In the genomic region with DNA sequence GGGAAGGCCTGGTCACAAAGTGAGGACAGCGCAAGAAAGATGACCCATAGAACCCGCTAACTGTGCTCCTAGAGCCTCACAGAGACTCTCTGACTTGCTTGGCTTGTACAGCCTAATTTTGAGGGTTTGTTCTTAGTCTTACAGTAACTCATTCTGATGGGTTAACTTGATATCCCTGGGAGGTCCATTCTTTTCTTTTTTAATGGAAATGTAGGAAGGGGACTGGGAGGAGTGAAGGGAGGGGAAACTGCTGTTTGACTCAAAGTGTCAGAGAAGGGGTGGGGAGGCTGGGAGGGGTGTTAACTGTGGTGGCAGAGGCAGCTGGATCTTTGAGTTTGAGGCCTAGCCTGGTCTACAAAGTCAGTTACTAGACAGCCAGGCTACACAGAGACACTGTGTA, we compare ENCODE assay signal across 39 mouse cellular contexts. TPM values are rescaled to one million over a fixed set of nuclear protein-coding genes. Genes with fewer than 3 reads are reported as not detected.
"Had no signal": no experiment of that assay in that cellular context is flagged by ENCODE, and none has a peak within 500 bp of the region (broad histone marks: within the 10 kb centered on the region; RNA-seq: fewer than 3 reads in every experiment).

No protein-coding gene starts in this region.

- H3K27ac ChIP-seq: gastrocnemius, adult 2 months; heart, embryonic 10.5 days; hindbrain, embryonic 10.5 days; hindbrain, embryonic 12.5 days; hindbrain, embryonic 14.5 days; intestine, embryonic 15.5 days; kidney, embryonic 15.5 days; kidney, postnatal 0 days; limb, embryonic 13.5 days; limb, embryonic 15.5 days; liver, embryonic 12.5 days had no signal

- ATAC-seq: hindbrain, embryonic 16.5 days; inflammation-experienced regulatory T-cells, adult 6 months; intestine, embryonic 15.5 days; intestine, postnatal 0 days; liver, embryonic 12.5 days had no signal

- H3K4me3 ChIP-seq: gastrocnemius, adult 2 months; heart, embryonic 10.5 days; heart, embryonic 12.5 days; hindbrain, embryonic 10.5 days; hindbrain, embryonic 12.5 days; intestine, embryonic 15.5 days; kidney, embryonic 15.5 days; limb, embryonic 13.5 days; limb, embryonic 15.5 days; liver, embryonic 12.5 days had no signal

- H3K4me2 ChIP-seq: heart, embryonic 12.5 days; hindbrain, embryonic 12.5 days; hindbrain, embryonic 14.5 days; intestine, embryonic 15.5 days; kidney, embryonic 15.5 days; limb, embryonic 13.5 days; limb, embryonic 15.5 days; liver, embryonic 12.5 days had no signal

- H3K27me3 ChIP-seq: heart, embryonic 12.5 days; hindbrain, embryonic 12.5 days; intestine, embryonic 15.5 days; kidney, embryonic 15.5 days; limb, embryonic 13.5 days; limb, embryonic 15.5 days; liver, embryonic 12.5 days had no signal

- H3K4me1 ChIP-seq: hindbrain, embryonic 10.5 days; hindbrain, embryonic 12.5 days; intestine, embryonic 15.5 days; kidney, embryonic 15.5 days; limb, embryonic 13.5 days; limb, embryonic 15.5 days; liver, embryonic 12.5 days had no signal

- H3K9me3 ChIP-seq: heart, embryonic 10.5 days; heart, embryonic 12.5 days; hindbrain, embryonic 10.5 days; hindbrain, embryonic 12.5 days; intestine, embryonic 15.5 days; kidney, embryonic 15.5 days; limb, embryonic 13.5 days; limb, embryonic 15.5 days; liver, embryonic 12.5 days had no signal

- DNase-seq: gastrocnemius, adult 2 months; gastrocnemius, postnatal 10 days; gastrocnemius, postnatal 25 days; heart, adult 18-20 months; heart, postnatal 10 days; heart, postnatal 4 days; kidney, adult 18-20 months; kidney, adult 8-10 months; kidney, postnatal 14 days; kidney, postnatal 36 days; layer of hippocampus, adult 9-11 months; layer of hippocampus, postnatal 36 days; left cerebral cortex, postnatal 4 days had no signal

- H3K9ac ChIP-seq: heart, embryonic 12.5 days; hindbrain, embryonic 12.5 days; hindbrain, embryonic 14.5 days; intestine, embryonic 15.5 days; kidney, embryonic 15.5 days; limb, embryonic 13.5 days; limb, embryonic 15.5 days; liver, embryonic 12.5 days had no signal

RNA-seq across cellular contexts. Expression of a gene that starts 54.5 kb away (rescaled TPM):
- total RNA-seq: gastrocnemius, postnatal 10 days; gastrocnemius, postnatal 25 days; gastrocnemius, postnatal 4 days; heart, adult 18-20 months; heart, postnatal 10 days; layer of hippocampus, adult 18-20 months; layer of hippocampus, adult 8-10 months; layer of hippocampus, postnatal 14 days; layer of hippocampus, postnatal 36 days; left cerebral cortex, adult 18-20 months; left cerebral cortex, adult 8-10 months; left cerebral cortex, postnatal 10 days; left cerebral cortex, postnatal 4 days; liver, adult 2 months had no signal
- polyA plus RNA-seq: heart, embryonic 10.5 days; heart, embryonic 12.5 days; heart, embryonic 14.5 days; heart, embryonic 16.5 days; hindbrain, embryonic 10.5 days; hindbrain, embryonic 12.5 days; hindbrain, embryonic 14.5 days; hindbrain, embryonic 16.5 days; intestine, embryonic 15.5 days; intestine, postnatal 0 days; kidney, embryonic 15.5 days; kidney, postnatal 0 days; large intestine, adult 2 months; limb, embryonic 11.5 days; limb, embryonic 13.5 days; limb, embryonic 15.5 days; liver, adult 2 months; liver, embryonic 12.5 days had no signal
